Mouse (Mus musculus): ENCODE measurements around the gene Fam166b.

GRCm38 (mm10) chr4:43383246-43384082, 45.5 kb downstream of the Fam166b start:
- TF ChIP-seq CTCF (IDR thresholded peaks at IDR 0.05; ENCODE audit: low read depth) (no peak), EP300 (IDR thresholded peaks at IDR 0.05; ENCODE audit: low read depth) (no peak)
